Mouse (Mus musculus) CH12.LX (cell line): ENCODE measurements around the gene Ocrl. TPM values are rescaled to one million over a fixed set of nuclear protein-coding genes. Genes with fewer than 3 reads are reported as not detected.

Experiments
- DNase-seq: peaks from one replicate; pipeline ENCODE4 v3.0.0-alpha.2; 2013; ENCODE audit errors: extremely low read depth
- H3K27ac ChIP-seq: 2 replicates; pipeline ENCODE4 v1.5.1; 2012; ENCODE audit warnings: low read depth, mild to moderate bottlenecking, control low read depth, moderate library complexity; ENCODE audit not compliant: insufficient read depth
- H3K27me3 ChIP-seq: replicated peaks from 2 replicates; pipeline ENCODE3; 2012; ENCODE audit warnings: inconsistent platforms
- H3K36me3 ChIP-seq, 2 experiments: replicated peaks in 1 of 2; 2 replicates each; pipeline versions ENCODE3 to v1.6.1; 2012; ENCODE audit warnings: inconsistent platforms in 1 of 2, low read length in 1 of 2, mild to moderate bottlenecking in 1 of 2, mixed read lengths in 1 of 2, moderate library complexity in 1 of 2; ENCODE audit not compliant: control insufficient read depth in 1 of 2, insufficient read depth in 1 of 2
- H3K4me1 ChIP-seq, 2 experiments: 2 replicates each; pipeline ENCODE4 v1.6.1; 2012; ENCODE audit warnings: inconsistent platforms in 1 of 2, moderate library complexity in 1 of 2; ENCODE audit not compliant: insufficient read depth in 2 of 2, control insufficient read depth in 1 of 2
- H3K4me2 ChIP-seq: 2 replicates; pipeline ENCODE4 v1.6.1; 2012; ENCODE audit warnings: low read depth, mild to moderate bottlenecking, control low read depth; ENCODE audit not compliant: poor library complexity, insufficient read depth, severe bottlenecking
- H3K4me3 ChIP-seq, 3 experiments: fragments of 150-350 bp in 1 of 3; sonication (generic) in 1 of 3; replicated peaks in 1 of 3; 2 replicates each; pipeline versions ENCODE3 to v1.5.1; 2011 to 2012; ENCODE audit warnings: low read depth in 2 of 3, low read length in 2 of 3, mild to moderate bottlenecking in 2 of 3, moderate library complexity in 2 of 3, control low read depth in 1 of 3, improper control_type of control experiment in 1 of 3, inconsistent platforms in 1 of 3, mixed read lengths in 1 of 3; ENCODE audit not compliant: poor library complexity in 1 of 3
- H3K79me2 ChIP-seq: replicated peaks from 2 replicates; pipeline ENCODE4 v1.6.1; 2012; ENCODE audit warnings: mild to moderate bottlenecking, moderate library complexity; ENCODE audit not compliant: control insufficient read depth, poor library complexity, insufficient read depth, severe bottlenecking; ENCODE audit errors: extremely low read depth
- H3K9ac ChIP-seq: 2 replicates; pipeline ENCODE4 v1.6.1; 2012; ENCODE audit warnings: low read depth, mild to moderate bottlenecking, control low read depth, moderate library complexity; ENCODE audit not compliant: insufficient read depth
- H3K9me3 ChIP-seq: replicated peaks from 2 replicates; pipeline ENCODE3; 2012; ENCODE audit warnings: low read length, inconsistent platforms, mixed read lengths
- BHLHE40 ChIP-seq: IDR thresholded peaks from 2 replicates; pipeline ENCODE4 v1.6.1; 2011; ENCODE audit warnings: mild to moderate bottlenecking, low read depth, low read length, improper control_type of control experiment
- ELF1 ChIP-seq: IDR thresholded peaks from 2 replicates; pipeline ENCODE4 v1.6.1; 2014; ENCODE audit warnings: low read depth, mild to moderate bottlenecking, inconsistent platforms, low read length, improper control_type of control experiment
- EP300 ChIP-seq: IDR thresholded peaks from 2 replicates; pipeline ENCODE4 v1.6.1; 2011; ENCODE audit warnings: low read length, improper control_type of control experiment
- ETS1 ChIP-seq: conservative IDR thresholded peaks from 2 replicates; pipeline ENCODE4 v1.6.1; 2012; ENCODE audit warnings: low read depth, mild to moderate bottlenecking, inconsistent platforms, low read length, improper control_type of control experiment, moderate library complexity
- GABPA ChIP-seq: IDR thresholded peaks from 2 replicates; pipeline ENCODE4 v1.6.1; 2012; ENCODE audit warnings: low read depth, low read length, improper control_type of control experiment, inconsistent platforms; ENCODE audit not compliant: insufficient replicate concordance
- HCFC1 ChIP-seq: IDR thresholded peaks from 2 replicates; pipeline ENCODE4 v1.6.1; 2012; ENCODE audit warnings: low read depth, mild to moderate bottlenecking, inconsistent platforms, low read length, improper control_type of control experiment
- IRF4 ChIP-seq: IDR thresholded peaks from 2 replicates; pipeline ENCODE4 v1.6.1; 2014; ENCODE audit warnings: low read depth, mild to moderate bottlenecking, inconsistent platforms, low read length, improper control_type of control experiment
- JUND ChIP-seq: conservative IDR thresholded peaks from 2 replicates; pipeline ENCODE4 v1.6.1; 2011; ENCODE audit warnings: low read depth, low read length, improper control_type of control experiment
- MAFK ChIP-seq: IDR thresholded peaks from 2 replicates; pipeline ENCODE4 v1.6.1; 2011; ENCODE audit warnings: low read length, improper control_type of control experiment; ENCODE audit not compliant: insufficient replicate concordance
- MAZ ChIP-seq: IDR thresholded peaks from 2 replicates; pipeline ENCODE4 v1.6.1; 2012; ENCODE audit warnings: low read depth, mild to moderate bottlenecking, inconsistent platforms, low read length, improper control_type of control experiment, moderate library complexity
- MEF2A ChIP-seq: IDR thresholded peaks from 2 replicates; pipeline ENCODE4 v1.6.1; 2014; ENCODE audit warnings: low read depth, mild to moderate bottlenecking, inconsistent platforms, low read length, improper control_type of control experiment, borderline replicate concordance
- MXI1 ChIP-seq: IDR thresholded peaks from 2 replicates; pipeline ENCODE4 v1.6.1; 2011; ENCODE audit warnings: mild to moderate bottlenecking, low read depth, low read length, improper control_type of control experiment
- MYC ChIP-seq: IDR thresholded peaks from 2 replicates; pipeline ENCODE4 v1.6.1; 2011; ENCODE audit warnings: low read depth, mild to moderate bottlenecking, improper control_type of control experiment, low read length
- NELFE ChIP-seq: IDR thresholded peaks from 2 replicates; pipeline ENCODE4 v1.6.1; 2011; ENCODE audit warnings: low read depth, low read length, improper control_type of control experiment
- POLR2A ChIP-seq: IDR thresholded peaks from 2 replicates; pipeline ENCODE4 v1.6.1; 2011; ENCODE audit warnings: low read depth, mild to moderate bottlenecking, improper control_type of control experiment, low read length
- SIN3A ChIP-seq: IDR thresholded peaks from 2 replicates; pipeline ENCODE4 v1.6.1; 2012; ENCODE audit warnings: low read length, improper control_type of control experiment, inconsistent platforms
- SMC3 ChIP-seq: IDR thresholded peaks from 2 replicates; pipeline ENCODE4 v1.6.1; 2011; ENCODE audit warnings: low read depth, low read length, improper control_type of control experiment
- TBP ChIP-seq: conservative IDR thresholded peaks from 2 replicates; pipeline ENCODE4 v1.6.1; 2011; ENCODE audit warnings: low read depth, low read length, improper control_type of control experiment
- UBTF ChIP-seq: IDR thresholded peaks from 2 replicates; pipeline ENCODE4 v1.6.1; 2012; ENCODE audit warnings: low read depth, mild to moderate bottlenecking, inconsistent platforms, low read length, improper control_type of control experiment, moderate library complexity
- USF1 ChIP-seq: IDR thresholded peaks from 2 replicates; pipeline ENCODE4 v1.6.1; 2014; ENCODE audit warnings: low read depth, mild to moderate bottlenecking, inconsistent platforms, low read length, improper control_type of control experiment
- ZKSCAN1 ChIP-seq: IDR thresholded peaks from 2 replicates; pipeline ENCODE4 v1.6.1; 2012; ENCODE audit warnings: low read depth, inconsistent platforms, low read length, improper control_type of control experiment, borderline replicate concordance
- ZMIZ1 ChIP-seq: IDR thresholded peaks from 2 replicates; pipeline ENCODE4 v1.6.1; 2012; ENCODE audit warnings: low read depth, mild to moderate bottlenecking, inconsistent platforms, low read length, improper control_type of control experiment
- ZNF384 ChIP-seq: IDR thresholded peaks from 2 replicates; pipeline ENCODE4 v1.6.1; 2012; ENCODE audit warnings: low read depth, low read length, improper control_type of control experiment, inconsistent platforms
- dilution Hi-C: fragments of 300-500 bp; cut with MboI; formaldehyde crosslinking; loops from 2 replicates; pipeline ENCODE4 v1.14.3; 2020; ENCODE audit warnings: low sequenced_read_pairs; ENCODE audit not compliant: extremely low pct_unique_long_range_greater_than_20kb, extremely low pct_ligation_motif_present
- in situ Hi-C: fragments of 300-500 bp; cut with MboI; formaldehyde crosslinking; loops from 3 replicates; pipeline ENCODE4 v1.14.3; 2019; ENCODE audit warnings: low sequenced_read_pairs, low pct_ligation_motif_present, low pct_unique_long_range_greater_than_20kb, mixed read lengths
- polyA plus RNA-seq: library from polyadenylated mRNA; unstranded; fragments of >175 nt; gene quantifications from 2 replicates; pipeline ENCODE4 v1.2.1, GENCODE M21; 2012; ENCODE audit warnings: low read depth; ENCODE audit not compliant: insufficient read length
- total RNA-seq, 2 experiments: library from RNA; depleted of rRNA; stranded (reverse); fragments of 300-350 nt in 1 of 2; fragments of >200 nt in 1 of 2; gene quantifications; 2 replicates each; pipeline ENCODE4 v1.2.3; 2012 to 2014

Gene Ocrl
- total and polyA plus RNA-seq, 3 experiments = 2.6 to 7.1 (median 3.8) TPM

DNA sequence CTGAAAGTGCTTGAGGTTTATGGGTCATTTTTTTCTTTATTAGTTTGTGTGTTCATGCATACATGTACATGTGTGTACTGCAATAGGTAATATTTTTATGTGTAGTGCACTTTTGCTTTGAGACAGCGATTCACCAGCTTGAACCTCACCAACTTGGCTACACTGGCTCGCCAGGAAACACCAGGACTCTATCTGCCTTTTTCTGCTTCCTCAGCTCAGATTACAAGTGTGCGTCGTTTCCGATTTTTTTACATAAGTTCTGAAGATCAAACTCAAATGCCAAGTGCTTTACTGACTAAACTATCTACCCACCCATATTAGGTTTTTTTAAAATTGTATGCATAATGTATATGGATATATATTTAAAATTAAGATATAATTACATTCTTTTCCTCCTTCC lies 8.4 kb downstream of the Ocrl start:
- DNase-seq = no peak
- no peak overlapping the region for H3K4me2 ChIP-seq
- no peaks in the 10 kb centered on the region for H3K79me2 ChIP-seq
- dilution Hi-C loops = no loop called here
- H3K9me3 ChIP-seq = no peaks in the 10 kb centered on the region
- H3K4me1 ChIP-seq = no peaks in the 10 kb centered on the region
- H3K27ac ChIP-seq = no peak overlapping the region
- H3K4me3 ChIP-seq = no peak overlapping the region
- peaks cover 0 to 19% of the 10 kb centered on the region in 2 experiments for H3K36me3 ChIP-seq
- TF ChIP-seq GABPA = no peak
- TF ChIP-seq POLR2A = no peak
- no peak for TF ChIP-seq ZNF384
- no peak for TF ChIP-seq ZKSCAN1
- no peak for TF ChIP-seq ETS1
- TF ChIP-seq UBTF = no peak
- no peak for TF ChIP-seq TBP
- no peak for TF ChIP-seq BHLHE40
- TF ChIP-seq HCFC1 = no peak
- no peak for TF ChIP-seq MAZ
- no peak for TF ChIP-seq IRF4
- no peak for TF ChIP-seq ELF1
- no peak for TF ChIP-seq ZMIZ1
- no peak for TF ChIP-seq SIN3A
- no peak for TF ChIP-seq USF1
- TF ChIP-seq EP300 = no peak
- no peak for TF ChIP-seq MXI1
- in situ Hi-C loops = no loop called here
- no peak overlapping the region for H3K9ac ChIP-seq
- H3K27me3 ChIP-seq = no peaks in the 10 kb centered on the region

DNA sequence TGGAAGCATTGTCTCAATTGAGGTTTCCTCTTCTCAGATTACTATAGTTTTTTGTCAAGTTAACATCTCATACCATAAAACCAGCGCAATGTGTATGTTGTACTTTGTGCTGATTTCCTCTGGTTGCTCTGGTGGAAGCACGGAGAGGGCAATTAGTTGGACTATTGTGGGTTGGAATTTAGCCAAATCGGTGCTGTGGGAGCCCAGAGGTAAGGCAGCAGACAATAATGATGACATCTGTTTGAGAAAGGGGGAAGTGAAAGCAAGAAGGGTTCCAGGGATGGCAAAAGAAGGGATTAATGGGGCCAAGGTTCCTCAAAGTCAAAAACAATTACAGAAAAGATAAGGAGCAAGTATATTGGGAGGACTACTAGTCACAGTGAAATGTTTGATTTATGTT lies 15.8 kb downstream of the Ocrl start:
- no peak overlapping the region for H3K4me2 ChIP-seq
- peaks cover 0 to 9% of the 10 kb centered on the region in 2 experiments; a peak in 2 of 4 replicates for H3K4me1 ChIP-seq
- TF ChIP-seq NELFE (no peak), MXI1 (no peak), JUND (no peak), MEF2A (no peak), SMC3 (no peak), MYC (no peak), ETS1 (no peak), MAFK (no peak)
- no peak overlapping the region for H3K27ac ChIP-seq
- H3K36me3 ChIP-seq = peaks cover 2 to 18% of the 10 kb centered on the region in 2 experiments
- DNase-seq = no peak
- no peaks in the 10 kb centered on the region for H3K79me2 ChIP-seq
- no peak overlapping the region for H3K9ac ChIP-seq
- dilution Hi-C loops = no loop called here
- no peaks in the 10 kb centered on the region for H3K27me3 ChIP-seq
- H3K9me3 ChIP-seq = no peaks in the 10 kb centered on the region
- H3K4me3 ChIP-seq = no peak overlapping the region
- in situ Hi-C loops = no loop called here
